Mouse (Mus musculus) spleen, adult 2 months (tissue): ENCODE results near the gene Hebp2.

Source experiments
- CTCF ChIP-seq: fragments of 200-500 bp; IDR thresholded peaks from 2 replicates; pipeline ENCODE4 v1.5.1; 2011; ENCODE audit warnings: mild to moderate bottlenecking, inconsistent platforms; ENCODE audit not compliant: insufficient read depth, insufficient read length, insufficient replicate concordance; ENCODE audit errors: extremely low read depth
- POLR2A ChIP-seq: fragments of 200-500 bp; IDR thresholded peaks from 2 replicates; pipeline ENCODE4 v1.6.1; 2011; ENCODE audit warnings: low read depth, low read length, inconsistent platforms

- no peak for TF ChIP-seq POLR2A
- TF ChIP-seq CTCF = no peak
Observed at GRCm38 (mm10) chr10:18507869-18508473, 37.9 kb downstream of the Hebp2 start.
